Mouse (Mus musculus): ENCODE data around the gene Ccdc40. TPM values are rescaled to one million over a fixed set of nuclear protein-coding genes. Genes with fewer than 3 reads are reported as not detected.
"Not testable (repeated sequence)": the region's sequence is repeated elsewhere in the genome, so short reads cannot be mapped to it uniquely, and the experiment has no call there.

Ccdc40 gene
- polyA plus RNA-seq, 1 experiment: 4.3 TPM

DNA sequence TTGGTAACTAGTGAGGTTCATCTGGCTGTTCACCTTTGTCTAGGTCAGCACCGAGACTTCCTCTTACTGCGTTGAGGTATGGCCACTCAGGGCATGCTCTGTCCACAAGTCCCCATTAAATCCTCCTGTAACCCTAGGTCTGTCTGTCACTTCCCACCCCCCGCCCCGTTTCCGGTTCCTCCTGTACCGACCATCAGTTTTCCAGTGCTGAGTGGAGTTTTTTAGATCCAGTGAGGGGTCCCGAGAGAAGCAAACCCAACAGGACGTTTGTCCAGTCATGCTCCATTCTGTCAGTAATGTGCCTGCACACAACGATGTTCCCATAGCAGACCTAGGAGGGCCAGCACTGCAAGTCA is 29.8 kb downstream of the Ccdc40 start:
- no peak for TF ChIP-seq GATA1 (IDR thresholded peaks at IDR 0.05; ENCODE audit: borderline replicate concordance, low read length)
- no peak for TF ChIP-seq FLI1 (IDR thresholded peaks at IDR 0.05; ENCODE audit: low read length)
- peak overlapping the region; percentile 92 for H3K4me3 ChIP-seq (replicated peaks)

GRCm38 (mm10) chr11:119258572-119259322 is 30.4 kb downstream of the Ccdc40 start:
- peak overlapping the region; percentile 92 for H3K4me3 ChIP-seq (replicated peaks)
- H3K36me3 ChIP-seq (replicated peaks; ENCODE audit: low read length): no peaks in the 10 kb centered on the region
- TF ChIP-seq FLI1 (IDR thresholded peaks at IDR 0.05; ENCODE audit: low read length): no peak
- H3K27me3 ChIP-seq (replicated peaks): peaks cover 52% of the 10 kb centered on the region
- no peaks in the 10 kb centered on the region for H3K9me3 ChIP-seq
- peaks cover 31% of the 10 kb centered on the region for H3K4me1 ChIP-seq

More for the DNA sequence above, 29.8 kb downstream of the Ccdc40 start:
- peaks cover 35% of the 10 kb centered on the region for H3K4me1 ChIP-seq
- peaks cover 57% of the 10 kb centered on the region for H3K27me3 ChIP-seq (replicated peaks)
- H3K9me3 ChIP-seq: no peaks in the 10 kb centered on the region
- no peaks in the 10 kb centered on the region for H3K36me3 ChIP-seq (replicated peaks; ENCODE audit: low read length)

- H3K27me3 ChIP-seq (replicated peaks): peaks cover 47% of the 10 kb centered on the region
- TF ChIP-seq FLI1 (IDR thresholded peaks at IDR 0.05; ENCODE audit: low read length) (no peak), GATA1 (IDR thresholded peaks at IDR 0.05; ENCODE audit: borderline replicate concordance, low read length) (no peak)
- no peak overlapping the region for H3K4me3 ChIP-seq (replicated peaks)
- no peaks in the 10 kb centered on the region for H3K9me3 ChIP-seq
- H3K4me1 ChIP-seq: peaks cover 31% of the 10 kb centered on the region
- H3K36me3 ChIP-seq (replicated peaks; ENCODE audit: low read length): no peaks in the 10 kb centered on the region
Observed at GRCm38 (mm10) chr11:119259977-119260376, 31.6 kb downstream of the Ccdc40 start.

- H3K4me3 ChIP-seq (replicated peaks): no peak overlapping the region
- H3K4me1 ChIP-seq: peaks cover 40% of the 10 kb centered on the region
- TF ChIP-seq FLI1 (IDR thresholded peaks at IDR 0.05; ENCODE audit: low read length) (no peak), GATA1 (IDR thresholded peaks at IDR 0.05; ENCODE audit: borderline replicate concordance, low read length) (no peak)
- no peaks in the 10 kb centered on the region for H3K9me3 ChIP-seq
- H3K36me3 ChIP-seq (replicated peaks; ENCODE audit: low read length): peaks cover 4% of the 10 kb centered on the region
- H3K27me3 ChIP-seq (replicated peaks): peaks cover 33% of the 10 kb centered on the region
Observed at GRCm38 (mm10) chr11:119264413-119264812, 36.0 kb downstream of the Ccdc40 start.

GRCm38 (mm10) chr11:119265811-119266210 is 37.4 kb downstream of the Ccdc40 start:
- no peak overlapping the region for H3K4me3 ChIP-seq (replicated peaks)
- H3K27me3 ChIP-seq (replicated peaks): peaks cover 20% of the 10 kb centered on the region
- peaks cover 18% of the 10 kb centered on the region for H3K36me3 ChIP-seq (replicated peaks; ENCODE audit: low read length)
- no peaks in the 10 kb centered on the region for H3K9me3 ChIP-seq
- TF ChIP-seq GATA1 (IDR thresholded peaks at IDR 0.05; ENCODE audit: borderline replicate concordance, low read length) (no peak), FLI1 (IDR thresholded peaks at IDR 0.05; ENCODE audit: low read length) (no peak)
- peaks cover 41% of the 10 kb centered on the region for H3K4me1 ChIP-seq

DNA sequence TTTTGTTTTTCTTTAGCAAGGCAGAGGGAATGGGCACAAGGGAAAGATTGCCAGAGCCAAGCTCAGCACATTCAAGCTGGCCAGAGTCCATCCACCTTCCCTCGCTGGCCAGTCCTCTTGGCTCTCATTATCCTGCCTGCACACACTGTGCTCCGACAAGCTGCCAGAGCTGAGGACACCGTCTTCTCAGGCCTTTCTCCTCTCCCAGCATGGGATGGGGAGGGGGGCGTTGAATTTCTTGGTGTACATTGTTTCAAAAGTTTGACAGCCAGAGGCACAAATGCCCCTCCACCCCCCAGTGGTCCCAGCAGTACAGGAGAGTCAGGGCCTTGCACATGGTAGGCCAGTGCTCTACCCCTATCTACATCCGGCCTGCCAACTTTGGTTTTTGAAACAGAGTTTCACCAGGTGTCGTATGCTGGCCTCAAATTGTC is 38.9 kb downstream of the Ccdc40 start:
- Histone ChIP-seq H3K27me3 (replicated peaks) (peaks cover 10% of the 10 kb centered on the region), H3K36me3 (replicated peaks; ENCODE audit: low read length) (peaks cover 29% of the 10 kb centered on the region), H3K9me3 (no peaks in the 10 kb centered on the region), H3K4me3 (replicated peaks) (peak overlapping the region; percentile 98), H3K4me1 (peaks cover 33% of the 10 kb centered on the region)
- TF ChIP-seq GATA1 (IDR thresholded peaks at IDR 0.05; ENCODE audit: borderline replicate concordance, low read length) (no peak), FLI1 (IDR thresholded peaks at IDR 0.05; ENCODE audit: low read length) (no peak)

- H3K4me1 ChIP-seq: peaks cover 33% of the 10 kb centered on the region
- TF ChIP-seq GATA1 (IDR thresholded peaks at IDR 0.05; ENCODE audit: borderline replicate concordance, low read length) (no peak), FLI1 (IDR thresholded peaks at IDR 0.05; ENCODE audit: low read length) (no peak)
- peaks cover 32% of the 10 kb centered on the region for H3K36me3 ChIP-seq (replicated peaks; ENCODE audit: low read length)
- H3K27me3 ChIP-seq (replicated peaks): peaks cover 5% of the 10 kb centered on the region
- H3K4me3 ChIP-seq (replicated peaks): peak within 1 kb of the TSS; percentile 98
- no peaks in the 10 kb centered on the region for H3K9me3 ChIP-seq
Observed at GRCm38 (mm10) chr11:119267768-119268556, 39.6 kb downstream of the Ccdc40 start, which contains the start of gene Gaa. Gaa (plus strand) TSS chr11:119267887.

GRCm38 (mm10) chr11:119268557-119269195 is 40.3 kb downstream of the Ccdc40 start:
- TF ChIP-seq GATA1 (IDR thresholded peaks at IDR 0.05; ENCODE audit: borderline replicate concordance, low read length): no peak
- no peak for TF ChIP-seq FLI1 (IDR thresholded peaks at IDR 0.05; ENCODE audit: low read length)
- Histone ChIP-seq H3K36me3 (replicated peaks; ENCODE audit: low read length) (peaks cover 39% of the 10 kb centered on the region), H3K9me3 (no peaks in the 10 kb centered on the region), H3K27me3 (replicated peaks) (peaks cover 2% of the 10 kb centered on the region), H3K4me3 (replicated peaks) (peak overlapping the region; percentile 98), H3K4me1 (peaks cover 33% of the 10 kb centered on the region)

GRCm38 (mm10) chr11:119272492-119272891 is 44.1 kb downstream of the Ccdc40 start:
- not testable (repeated sequence) for H3K9me3 ChIP-seq; H3K4me3 ChIP-seq (replicated peaks); H3K27me3 ChIP-seq (replicated peaks)
- Histone ChIP-seq H3K36me3 (replicated peaks; ENCODE audit: low read length) (peaks cover 73% of the 10 kb centered on the region), H3K4me1 (peaks cover 28% of the 10 kb centered on the region)

Measured in megakaryocyte, embryonic 14.5 days (primary cell).